Mouse (Mus musculus) heart, postnatal 0 days (tissue): ENCODE measurements around the gene Thap8.

Experiments
- CTCF ChIP-seq: IDR thresholded peaks from 2 replicates; pipeline ENCODE4 v1.5.1; 2016; ENCODE audit warnings: antibody characterized with exemption, control low read depth, low read depth
- EP300 ChIP-seq: IDR thresholded peaks from 2 replicates; pipeline ENCODE4 v1.6.1; 2016; ENCODE audit warnings: antibody characterized with exemption, low read depth

DNA sequence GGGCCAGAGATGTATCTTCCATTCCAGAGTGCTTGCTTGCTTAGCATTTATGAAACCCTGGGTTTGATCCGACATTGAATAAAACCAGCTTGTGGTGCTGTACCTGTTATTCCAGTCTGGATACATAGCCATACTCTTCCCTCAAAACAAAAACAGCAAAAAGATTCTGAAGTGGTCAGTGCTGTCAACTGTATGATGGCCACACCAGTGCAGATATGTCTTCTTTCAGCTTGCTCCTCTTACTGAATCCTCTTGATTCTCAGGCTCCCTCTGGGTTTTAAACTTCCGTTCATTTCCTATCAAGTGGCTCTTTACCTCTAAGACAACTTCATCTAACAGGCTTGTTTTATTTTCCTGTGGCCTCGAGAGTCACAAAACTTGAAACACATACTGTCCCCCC lies 43.9 kb downstream of the Thap8 start, which contains the start of gene Sdhaf1:
- TF ChIP-seq CTCF (no peak), EP300 (no peak)
